Mouse (Mus musculus) embryonic facial prominence, embryonic 12.5 days (tissue): Measurements from ENCODE around the gene Unc5cl. TPM values are rescaled to one million over a fixed set of nuclear protein-coding genes. Genes with fewer than 3 reads are reported as not detected.
A peak's percentile ranks its signal among the peaks of the same experiment; 100 is the strongest.
"Not testable (repeated sequence)": the region's sequence is repeated elsewhere in the genome, so short reads cannot be mapped to it uniquely, and the experiment has no call there.

Experiments
- ATAC-seq: fragments of 200-750 bp; cut with Nextera tagmentation; 2 replicates; pipeline ENCODE4 v1.8.0; 2017; ENCODE audit not compliant: insufficient number of reproducible peaks, insufficient read depth, low FRiP score, low TSS enrichment
- H3K27ac ChIP-seq: fragments of 300-500 bp; sonication (generic); 2 replicates; pipeline ENCODE4 v1.5.1; 2016; ENCODE audit warnings: mild to moderate bottlenecking
- H3K27me3 ChIP-seq: fragments of 300-500 bp; sonication (generic); 2 replicates; pipeline ENCODE4 v1.6.1; 2016; ENCODE audit warnings: mild to moderate bottlenecking, moderate library complexity
- H3K36me3 ChIP-seq: fragments of 300-500 bp; sonication (generic); 2 replicates; pipeline ENCODE4 v1.6.1; 2016; ENCODE audit warnings: mild to moderate bottlenecking
- H3K4me1 ChIP-seq: fragments of 300-500 bp; sonication (generic); 2 replicates; pipeline ENCODE4 v1.6.1; 2016
- H3K4me2 ChIP-seq: fragments of 300-500 bp; sonication (generic); replicated peaks from 2 replicates; pipeline ENCODE4 v1.6.1; 2016; ENCODE audit warnings: mild to moderate bottlenecking, moderate library complexity
- H3K4me3 ChIP-seq: fragments of 300-500 bp; sonication (generic); 2 replicates; pipeline ENCODE4 v1.5.1; 2016; ENCODE audit warnings: mild to moderate bottlenecking
- H3K9ac ChIP-seq: fragments of 300-500 bp; sonication (generic); 2 replicates; pipeline ENCODE4 v1.6.1; 2016; ENCODE audit warnings: mild to moderate bottlenecking, moderate library complexity
- H3K9me3 ChIP-seq: fragments of 300-500 bp; sonication (generic); 2 replicates; pipeline ENCODE4 v1.6.1; 2016; ENCODE audit warnings: mild to moderate bottlenecking, moderate library complexity
- WGBS: fragments of 180-500 bp; shearing (Covaris S2); methylation state at CpG from one replicate; pipeline ENCODE4 v1.1.7; 2016; 5-methylcytosine and 5-hydroxymethylcytosine counted together
- polyA plus RNA-seq: library from polyadenylated mRNA; unstranded; fragments of >200 nt; fragmentation: Nextera tagmentation; extraction: Ambion mirVana; gene quantifications from 2 replicates; pipeline ENCODE4 v1.2.1, GENCODE M21; 2016

The Unc5cl gene
- polyA plus RNA-seq, 1 experiment from 2014 or later = 0.47 TPM

DNA sequence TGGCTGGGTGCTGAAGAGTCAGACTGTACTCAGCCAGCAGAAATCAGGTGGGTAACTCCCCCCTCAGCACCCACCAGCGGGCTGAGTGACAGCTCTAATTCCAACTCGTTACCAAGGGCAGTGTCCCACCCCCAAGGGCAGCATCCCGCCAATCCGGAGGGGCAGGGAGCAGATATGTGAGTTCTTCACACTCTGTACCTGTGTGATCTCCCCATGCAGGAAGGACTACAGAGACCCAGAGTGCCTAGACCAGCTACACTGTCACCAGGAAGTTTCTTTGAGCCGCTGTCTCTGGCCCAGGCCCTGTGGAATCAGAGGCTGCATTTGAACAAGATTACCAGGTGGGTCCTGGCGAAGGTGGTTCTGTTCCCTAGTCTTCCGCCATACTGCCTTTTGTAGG lies 511 bp upstream of the Unc5cl start:
- Histone ChIP-seq H3K4me2 (no peak overlapping the region), H3K4me1 (no peaks in the 10 kb centered on the region), H3K4me3 (no peak overlapping the region), H3K36me3 (no peaks in the 10 kb centered on the region), H3K27me3 (no peaks in the 10 kb centered on the region), H3K9ac (no peak overlapping the region), H3K9me3 (no peaks in the 10 kb centered on the region), H3K27ac (no peak overlapping the region)
- 44% methylated on average over 7 of the region's 7 CpGs for WGBS
- no peak for ATAC-seq

DNA sequence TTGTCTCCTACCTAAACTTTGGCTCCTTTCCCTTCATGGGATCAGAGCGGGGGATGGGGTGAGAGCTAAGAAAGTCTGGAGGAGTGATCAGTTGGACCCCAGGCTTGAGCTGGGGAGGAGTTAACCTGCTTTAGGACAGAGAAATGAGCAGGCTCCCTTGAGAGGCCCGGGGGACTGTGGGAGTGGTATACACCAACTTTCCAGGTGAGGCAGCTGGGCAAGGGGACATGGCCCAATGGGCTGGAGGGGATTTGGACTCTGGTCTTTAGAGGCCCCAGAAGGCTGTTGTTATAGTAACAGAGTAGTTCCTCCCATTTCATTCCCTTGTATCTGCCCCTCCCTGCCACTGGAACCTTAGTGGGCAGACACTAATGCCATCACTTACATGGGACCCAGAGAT lies 1.3 kb downstream of the Unc5cl start:
- Histone ChIP-seq H3K4me2 (no peak overlapping the region), H3K27ac (no peak overlapping the region), H3K9ac (no peak overlapping the region), H3K9me3 (no peaks in the 10 kb centered on the region), H3K36me3 (no peaks in the 10 kb centered on the region), H3K27me3 (no peaks in the 10 kb centered on the region), H3K4me1 (no peaks in the 10 kb centered on the region), H3K4me3 (no peak overlapping the region)
- ATAC-seq = no peak
- 85% methylated on average over 2 of the region's 2 CpGs for WGBS

DNA sequence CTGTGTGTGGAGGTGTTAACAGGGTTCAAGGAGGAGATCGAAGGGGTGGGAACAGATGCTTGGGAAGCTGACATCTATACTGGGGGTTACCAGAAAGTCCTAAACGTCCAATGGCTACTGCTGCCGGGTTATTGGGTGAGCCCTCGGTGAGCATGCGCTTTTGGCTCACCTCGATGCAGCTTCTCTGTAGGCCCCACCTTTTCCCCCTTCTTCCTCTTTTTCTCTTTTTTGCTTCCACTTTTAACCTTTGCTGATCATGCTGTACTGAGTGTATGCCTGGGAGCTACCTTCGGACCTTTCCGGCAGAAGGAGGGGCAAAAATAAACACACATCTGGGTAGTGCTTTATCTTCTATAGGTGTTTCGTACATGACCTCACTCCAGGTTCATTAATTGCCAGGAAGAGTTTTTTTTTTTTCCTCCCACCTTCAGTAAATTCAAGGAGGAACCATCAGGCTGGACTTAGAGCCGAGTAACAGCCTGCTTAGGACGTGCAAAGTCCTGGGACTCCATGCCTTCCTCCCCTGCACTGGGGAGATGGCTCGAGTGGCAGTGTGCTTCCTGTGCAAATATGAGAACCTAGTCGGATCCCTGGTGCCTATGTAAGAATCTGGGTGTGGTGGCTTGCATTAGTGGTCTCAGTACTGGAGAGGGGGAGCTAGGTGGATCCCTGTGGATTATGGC lies 3.4 kb downstream of the Unc5cl start:
- no peak overlapping the region for H3K4me2 ChIP-seq
- H3K4me3 ChIP-seq = no peak overlapping the region
- H3K4me1 ChIP-seq = no peaks in the 10 kb centered on the region
- no peak overlapping the region for H3K27ac ChIP-seq
- no peaks in the 10 kb centered on the region for H3K36me3 ChIP-seq
- 84% methylated on average over 13 of the region's 13 CpGs for WGBS
- no peaks in the 10 kb centered on the region for H3K27me3 ChIP-seq
- H3K9me3 ChIP-seq = no peaks in the 10 kb centered on the region
- H3K9ac ChIP-seq = no peak overlapping the region
- no peak for ATAC-seq

DNA sequence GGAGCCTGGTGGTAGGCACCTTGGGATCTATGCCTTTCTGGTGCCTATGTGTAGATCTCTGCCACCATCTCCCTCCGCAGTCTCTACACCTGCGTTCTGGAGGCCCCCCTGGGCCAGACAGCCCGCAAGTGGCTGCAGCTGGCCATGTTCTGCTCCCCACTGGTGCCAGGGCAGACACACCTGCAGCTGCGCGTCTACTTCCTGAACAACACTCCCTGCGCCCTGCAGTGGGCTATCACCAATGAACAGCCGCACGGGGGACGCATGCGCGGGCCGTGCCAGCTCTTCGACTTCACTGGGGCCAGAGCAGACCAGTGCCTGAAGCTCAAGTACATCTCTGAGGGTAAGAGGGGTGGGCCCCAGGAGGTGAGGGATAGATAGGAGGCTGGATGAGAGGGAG lies 7.4 kb downstream of the Unc5cl start:
- Histone ChIP-seq H3K4me3 (no peak overlapping the region), H3K4me1 (no peaks in the 10 kb centered on the region), H3K4me2 (no peak overlapping the region), H3K36me3 (no peaks in the 10 kb centered on the region), H3K9me3 (no peaks in the 10 kb centered on the region), H3K27me3 (peaks cover 12% of the 10 kb centered on the region), H3K27ac (no peak overlapping the region), H3K9ac (no peak overlapping the region)
- 95% methylated on average over 13 of the region's 13 CpGs for WGBS
- ATAC-seq = 0 out of 2 replicates have a peak, but pooled peaks have one; percentile 22

DNA sequence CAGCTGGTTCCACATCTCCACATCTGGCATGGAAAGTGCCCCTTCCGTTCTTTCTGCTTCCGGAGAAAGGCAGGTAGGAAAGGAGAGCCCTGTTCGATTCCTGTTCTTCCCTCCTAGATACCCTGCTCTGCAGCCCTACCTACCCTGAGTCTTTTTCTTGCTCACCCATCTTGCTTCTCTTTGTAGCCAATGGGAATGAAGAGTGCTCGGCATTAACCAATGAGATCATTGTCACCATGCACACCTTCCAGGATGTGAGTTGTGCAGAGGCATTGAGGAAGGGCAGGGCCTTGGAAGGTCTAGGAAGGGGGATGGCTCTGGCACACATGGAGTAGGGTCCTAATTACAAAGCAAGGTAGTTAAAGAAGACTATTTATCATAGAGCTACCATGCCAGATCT lies 8.7 kb downstream of the Unc5cl start:
- Histone ChIP-seq H3K9me3 (no peaks in the 10 kb centered on the region), H3K27ac (no peak overlapping the region), H3K27me3 (peaks cover 15% of the 10 kb centered on the region), H3K4me3 (no peak overlapping the region), H3K4me2 (no peak overlapping the region), H3K36me3 (no peaks in the 10 kb centered on the region), H3K4me1 (no peaks in the 10 kb centered on the region), H3K9ac (no peak overlapping the region)
- no peak for ATAC-seq
- WGBS = 88% methylated on average over 4 of the region's 4 CpGs

DNA sequence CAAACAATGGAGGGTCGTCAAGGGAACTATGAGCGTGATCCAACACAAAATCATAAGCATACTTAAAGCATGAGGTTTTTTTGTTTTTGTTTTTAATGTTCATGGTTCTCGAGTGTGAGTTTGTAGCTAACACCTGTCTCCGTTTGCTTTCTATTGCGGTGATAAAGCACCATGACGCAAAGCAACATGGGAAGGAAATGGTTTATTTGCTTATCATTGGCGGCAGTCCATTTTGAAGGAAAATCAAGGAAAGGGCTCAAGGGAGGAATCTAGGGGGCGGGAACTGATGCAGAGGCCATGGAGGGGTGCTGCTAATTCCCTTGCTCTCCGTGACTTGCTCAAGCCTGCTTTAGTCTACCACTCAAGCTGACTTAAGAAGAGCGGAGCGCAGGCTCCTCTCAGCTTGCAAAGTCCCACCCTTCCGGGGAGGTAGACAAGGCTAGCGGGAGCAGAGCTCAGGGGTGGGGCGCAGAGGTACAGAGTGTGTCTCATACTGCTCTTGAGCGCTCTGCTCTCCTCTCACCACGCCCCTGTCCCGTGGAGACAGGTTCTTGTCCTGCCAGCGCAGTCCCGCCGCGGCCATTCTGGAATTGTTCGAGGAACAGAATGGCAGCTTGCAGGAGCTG lies 12.2 kb downstream of the Unc5cl start:
- 0 out of 2 replicates have a peak overlapping the region, but pooled peaks have one; percentile 7 for H3K4me3 ChIP-seq
- H3K27ac ChIP-seq = no peak overlapping the region
- H3K4me1 ChIP-seq = no peaks in the 10 kb centered on the region
- H3K27me3 ChIP-seq = peaks cover 15% of the 10 kb centered on the region
- H3K9ac ChIP-seq = no peak overlapping the region
- no peaks in the 10 kb centered on the region for H3K9me3 ChIP-seq
- H3K4me2 ChIP-seq = peak overlapping the region; percentile 33
- H3K36me3 ChIP-seq = no peaks in the 10 kb centered on the region
- no peak for ATAC-seq
- WGBS = 44% methylated on average over 22 of the region's 22 CpGs

DNA sequence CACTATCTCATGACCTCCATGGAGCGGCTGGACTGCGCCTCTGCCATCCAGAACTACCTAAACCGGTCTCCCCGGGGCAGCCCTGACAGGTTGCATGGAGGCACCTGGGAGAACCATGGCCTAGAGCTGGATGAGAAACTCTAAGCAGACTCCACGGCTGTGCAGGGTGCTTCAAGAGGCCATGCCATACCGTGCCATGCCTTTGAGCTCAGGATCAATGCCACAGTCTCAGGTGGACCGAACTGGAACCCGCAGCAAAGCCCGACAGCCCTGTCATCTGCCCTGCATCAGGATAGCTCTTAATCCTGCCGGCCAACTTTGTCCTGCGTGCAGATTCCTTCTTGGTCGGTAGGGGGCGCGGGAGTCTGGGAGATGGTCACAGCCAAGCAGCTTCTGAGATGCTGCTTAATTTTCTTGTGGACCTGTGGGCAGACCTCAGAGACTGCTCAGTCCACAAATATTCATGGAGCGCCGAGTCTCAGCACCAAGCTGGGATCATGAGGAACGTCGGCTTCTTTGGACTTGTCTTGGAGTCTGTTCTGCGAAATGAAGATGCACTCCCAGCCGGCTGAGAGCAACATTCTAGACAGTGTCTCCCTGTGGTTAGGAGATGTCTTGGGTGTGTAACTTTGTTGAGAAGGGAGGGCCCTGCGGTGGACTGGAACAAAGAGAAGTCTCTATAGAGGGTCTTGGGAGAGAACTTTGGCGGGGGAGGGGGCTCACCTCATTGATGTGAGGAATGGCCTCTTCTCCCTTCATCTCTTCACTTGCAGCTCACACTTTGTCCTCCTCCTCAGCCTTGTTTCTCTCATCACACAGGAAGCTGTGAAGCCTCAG lies 12.9 kb downstream of the Unc5cl start:
- no peaks in the 10 kb centered on the region for H3K36me3 ChIP-seq
- no peak overlapping the region for H3K27ac ChIP-seq
- H3K9ac ChIP-seq = no peak overlapping the region
- no peaks in the 10 kb centered on the region for H3K4me1 ChIP-seq
- WGBS = 12% methylated on average over 22 of the region's 22 CpGs
- peak overlapping the region; percentile 33 for H3K4me2 ChIP-seq
- no peaks in the 10 kb centered on the region for H3K9me3 ChIP-seq
- H3K27me3 ChIP-seq = peaks cover 15% of the 10 kb centered on the region
- ATAC-seq = peak; percentile 60; the same call in 1 of the 2 replicates
- H3K4me3 ChIP-seq = 0 out of 2 replicates have a peak overlapping the region, but pooled peaks have one; percentile 7

DNA sequence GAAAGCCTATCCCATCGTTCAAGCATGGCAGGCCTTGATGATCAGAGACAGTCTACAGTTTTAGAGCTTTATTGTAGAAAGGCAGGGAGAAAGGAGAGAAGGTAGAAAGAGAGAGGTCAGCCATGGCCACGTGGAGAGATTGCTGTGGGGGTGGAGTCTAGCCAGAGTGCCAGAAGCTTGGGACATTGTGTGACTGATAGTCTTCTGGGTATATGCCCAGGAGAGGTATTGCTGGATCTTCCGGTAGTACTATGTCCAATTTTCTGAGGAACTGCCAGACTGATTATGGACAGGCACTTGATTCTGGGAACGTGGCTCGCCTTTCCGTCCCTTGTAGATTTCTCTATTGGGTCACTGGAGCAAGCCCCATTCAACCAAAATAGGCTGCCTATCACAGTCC lies 19.6 kb downstream of the Unc5cl start:
- not testable (repeated sequence) for H3K27ac ChIP-seq, H3K9ac ChIP-seq, H3K4me2 ChIP-seq, H3K4me1 ChIP-seq, H3K27me3 ChIP-seq, H3K9me3 ChIP-seq, H3K36me3 ChIP-seq, H3K4me3 ChIP-seq, ATAC-seq
- WGBS = 87% methylated on average over 6 of the region's 6 CpGs

DNA sequence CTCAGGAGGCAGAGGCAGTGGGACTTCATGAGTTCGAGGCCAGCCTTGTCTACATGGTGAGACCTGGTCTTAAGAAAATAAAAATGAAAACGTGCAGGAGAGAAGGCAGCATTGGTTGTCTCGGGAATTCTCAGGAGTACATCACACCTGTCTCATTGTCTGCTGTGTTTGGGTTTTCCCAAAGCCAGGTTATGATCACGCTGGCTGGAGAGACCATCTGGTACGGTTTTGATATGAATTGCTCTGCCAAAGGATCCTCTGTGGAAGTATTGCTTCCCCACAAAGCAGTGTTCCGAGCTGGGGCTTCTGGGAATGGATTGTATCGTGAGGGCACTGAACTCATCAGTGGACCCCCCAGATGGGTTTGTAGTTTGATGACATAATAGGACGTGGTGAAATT lies 20.7 kb downstream of the Unc5cl start:
- WGBS = 76% methylated on average over 8 of the region's 8 CpGs
- H3K27me3 ChIP-seq = no peaks in the 10 kb centered on the region
- ATAC-seq = no peak

DNA sequence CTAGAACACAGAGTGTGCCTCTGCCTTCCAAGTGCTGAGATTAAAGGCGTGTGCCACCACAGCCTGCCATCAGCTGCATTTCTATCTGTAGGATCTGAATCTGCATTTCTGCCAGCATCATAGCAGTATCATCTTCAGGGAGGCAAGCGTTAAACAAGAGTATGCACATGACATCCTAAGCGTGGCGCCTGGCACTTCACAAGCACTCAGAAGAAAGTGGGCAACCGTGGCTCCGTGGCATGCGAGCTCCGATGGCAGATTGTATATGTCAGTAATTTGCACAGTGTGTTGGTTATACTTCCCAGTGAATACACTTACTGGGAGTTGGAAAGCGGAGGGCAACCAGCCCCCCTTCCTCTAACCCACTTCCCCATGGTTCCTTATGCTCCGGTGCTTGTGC lies 25.3 kb downstream of the Unc5cl start:
- no peaks in the 10 kb centered on the region for H3K9me3 ChIP-seq
- ATAC-seq = no peak
- no peaks in the 10 kb centered on the region for H3K27me3 ChIP-seq
- 89% methylated on average over 10 of the region's 10 CpGs for WGBS
- H3K36me3 ChIP-seq = no peaks in the 10 kb centered on the region
- no peak overlapping the region for H3K4me2 ChIP-seq
- H3K9ac ChIP-seq = no peak overlapping the region
- H3K4me1 ChIP-seq = no peaks in the 10 kb centered on the region
- no peak overlapping the region for H3K4me3 ChIP-seq
- H3K27ac ChIP-seq = no peak overlapping the region

More for the DNA sequence above, 20.7 kb downstream of the Unc5cl start:
- H3K27ac ChIP-seq = no peak overlapping the region
- H3K9ac ChIP-seq = no peak overlapping the region
- no peak overlapping the region for H3K4me3 ChIP-seq
- H3K36me3 ChIP-seq = no peaks in the 10 kb centered on the region
- H3K4me1 ChIP-seq = no peaks in the 10 kb centered on the region
- H3K4me2 ChIP-seq = no peak overlapping the region
- H3K9me3 ChIP-seq = no peaks in the 10 kb centered on the region

DNA sequence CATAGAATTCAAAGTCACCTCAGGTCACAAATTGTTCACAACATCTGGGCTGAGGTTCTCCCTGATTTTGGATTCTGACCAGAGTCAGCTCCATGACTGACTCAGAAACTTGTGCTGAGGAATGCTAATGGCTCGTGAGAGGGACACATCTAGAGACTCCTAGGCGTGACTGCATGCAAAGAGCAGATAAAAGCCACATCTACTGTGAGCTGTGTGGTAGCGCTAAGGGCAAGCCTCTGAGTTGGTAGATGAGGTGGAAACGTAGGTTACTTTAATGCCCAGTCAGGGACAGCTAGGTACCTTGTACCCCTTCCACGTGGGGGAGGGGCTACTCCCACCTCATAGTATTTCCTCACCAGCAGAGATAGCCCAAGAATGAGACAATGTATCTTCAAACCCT lies 29.1 kb downstream of the Unc5cl start:
- no peak overlapping the region for H3K4me3 ChIP-seq
- no peaks in the 10 kb centered on the region for H3K36me3 ChIP-seq
- H3K9ac ChIP-seq = no peak overlapping the region
- H3K27ac ChIP-seq = no peak overlapping the region
- ATAC-seq = no peak
- H3K9me3 ChIP-seq = no peaks in the 10 kb centered on the region
- no peaks in the 10 kb centered on the region for H3K27me3 ChIP-seq
- H3K4me2 ChIP-seq = no peak overlapping the region
- H3K4me1 ChIP-seq = no peaks in the 10 kb centered on the region
- 81% methylated on average over 5 of the region's 5 CpGs for WGBS

DNA sequence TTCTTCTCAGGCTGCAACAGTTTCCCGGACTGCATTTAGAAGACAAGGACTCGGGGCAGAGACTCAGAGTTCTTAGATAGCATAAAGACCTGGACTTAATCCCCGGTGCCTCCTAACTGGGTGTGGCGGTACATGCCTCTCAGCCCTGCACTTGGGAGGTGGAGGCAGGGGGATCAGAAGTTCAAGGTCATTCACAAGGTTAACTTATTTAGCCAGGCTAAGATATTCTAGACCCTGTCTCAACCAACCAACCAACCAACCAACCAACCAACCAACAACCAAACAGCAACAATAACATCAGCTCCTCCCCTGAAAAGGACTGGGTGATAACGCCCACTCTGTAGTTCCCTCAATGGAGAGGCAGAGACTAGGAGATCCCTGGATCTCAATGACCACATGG lies 29.5 kb downstream of the Unc5cl start:
- H3K4me3 ChIP-seq = no peak overlapping the region
- H3K4me2 ChIP-seq = no peak overlapping the region
- ATAC-seq = no peak
- H3K4me1 ChIP-seq = no peaks in the 10 kb centered on the region
- H3K27me3 ChIP-seq = no peaks in the 10 kb centered on the region
- no peaks in the 10 kb centered on the region for H3K9me3 ChIP-seq
- H3K27ac ChIP-seq = no peak overlapping the region
- no peak overlapping the region for H3K9ac ChIP-seq
- WGBS = 85% methylated on average over 5 of the region's 5 CpGs
- no peaks in the 10 kb centered on the region for H3K36me3 ChIP-seq
